Mouse (Mus musculus): ENCODE measurements around the gene Slc35a1. TPM values are rescaled to one million over a fixed set of nuclear protein-coding genes. Genes with fewer than 3 reads are reported as not detected.
A peak's percentile ranks its signal among the peaks of the same experiment; 100 is the strongest.

Slc35a1 gene
- polyA plus RNA-seq, 1 experiment, result 15.0 TPM

DNA sequence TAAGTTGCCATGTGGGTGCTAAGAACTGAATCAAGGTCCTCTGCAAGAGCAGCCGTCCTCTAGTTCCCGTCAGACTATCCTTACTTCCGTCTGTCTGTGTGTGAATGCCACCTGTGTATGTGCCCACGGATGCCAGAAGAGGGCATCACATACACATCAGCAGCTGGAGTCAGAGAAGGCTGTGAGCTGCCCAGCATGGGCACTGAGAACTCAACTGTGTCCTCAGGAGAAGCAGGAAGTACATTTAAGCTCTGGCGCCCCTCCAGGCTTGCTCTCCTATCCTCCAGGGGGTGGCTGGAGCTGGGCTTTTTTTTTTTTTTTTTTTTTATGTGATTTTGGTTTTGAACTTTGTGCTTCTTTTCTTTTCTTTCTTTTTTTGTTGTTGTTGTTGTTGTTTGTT is 6.7 kb downstream of the Slc35a1 start:
- no peak for TF ChIP-seq CEBPB (IDR thresholded peaks at IDR 0.05; ENCODE audit: insufficient read depth, poor library complexity, severe bottlenecking)
- no peak for TF ChIP-seq E2F4 (IDR thresholded peaks at IDR 0.05; ENCODE audit: insufficient read depth)
- no peak for TF ChIP-seq POLR2A (IDR thresholded peaks at IDR 0.05; ENCODE audit: insufficient read length, low read depth)
- no peak for TF ChIP-seq POLR2AphosphoS2 (IDR thresholded peaks at IDR 0.05; ENCODE audit: insufficient read length, low read depth)
- TF ChIP-seq TCF3 (IDR thresholded peaks at IDR 0.05; ENCODE audit: insufficient read length, low read depth), result no peak
- Histone ChIP-seq H3ac (ENCODE audit: control insufficient read depth, insufficient read length) (no peak overlapping the region), H3K4me2 (ENCODE audit: low read depth) (no peak overlapping the region)

DNA sequence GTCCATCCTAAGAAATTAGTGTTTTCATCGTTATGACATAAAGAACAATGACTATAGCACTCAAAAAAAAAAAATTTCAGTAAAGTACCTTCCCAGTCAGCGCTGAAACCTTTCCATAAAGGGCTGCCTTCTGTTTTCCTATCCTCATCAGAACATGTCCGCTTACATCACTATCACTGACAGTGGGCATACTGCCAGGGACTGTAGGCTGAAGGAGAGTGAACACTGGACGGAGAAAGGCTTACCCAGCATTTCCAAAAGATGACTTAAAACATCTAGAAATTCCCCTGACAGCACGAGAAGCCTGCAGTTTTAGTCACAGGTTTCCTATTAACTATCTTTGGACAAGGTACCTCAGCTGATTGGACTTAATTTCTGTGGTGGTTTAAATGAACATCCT is 13.5 kb downstream of the Slc35a1 start:
- no peaks in the 10 kb centered on the region for H3K79me2 ChIP-seq (ENCODE audit: control insufficient read depth, insufficient read depth)
- peaks cover 19% of the 10 kb centered on the region for H3K36me3 ChIP-seq (ENCODE audit: control insufficient read depth, insufficient read depth)
- TF ChIP-seq USF1 (IDR thresholded peaks at IDR 0.05; ENCODE audit: low read depth), result no peak
- TF ChIP-seq REST (IDR thresholded peaks at IDR 0.05; ENCODE audit: insufficient read depth, insufficient read length), result no peak
- no peak for TF ChIP-seq MAX (IDR thresholded peaks at IDR 0.05; ENCODE audit: low read depth)
- TF ChIP-seq TCF12 (IDR thresholded peaks at IDR 0.05; ENCODE audit: insufficient read depth, poor library complexity, severe bottlenecking), result no peak
- no peak for TF ChIP-seq TCF3 (IDR thresholded peaks at IDR 0.05; ENCODE audit: insufficient read length, low read depth)
- no peak for TF ChIP-seq POLR2AphosphoS2 (IDR thresholded peaks at IDR 0.05; ENCODE audit: insufficient read length, low read depth)
- TF ChIP-seq POLR2A (IDR thresholded peaks at IDR 0.05; ENCODE audit: insufficient read length, low read depth), result no peak
- TF ChIP-seq CEBPB (IDR thresholded peaks at IDR 0.05; ENCODE audit: insufficient read depth, poor library complexity, severe bottlenecking), result no peak
- no peak for TF ChIP-seq SRF (IDR thresholded peaks at IDR 0.05; ENCODE audit: control insufficient read depth, insufficient read length, low read depth)
- no peak for TF ChIP-seq MYOG (IDR thresholded peaks at IDR 0.05; ENCODE audit: control insufficient read depth in 1 of 3, insufficient read depth in 1 of 3, insufficient read length in 2 of 3, low read depth in 2 of 3)
- TF ChIP-seq MYOD1 (IDR thresholded peaks at IDR 0.05; ENCODE audit: control insufficient read depth in 1 of 3, insufficient read length in 2 of 3, low read depth in 2 of 3), result no peak
- TF ChIP-seq E2F4 (IDR thresholded peaks at IDR 0.05; ENCODE audit: insufficient read depth), result no peak
- no peak overlapping the region for H3K4me2 ChIP-seq (ENCODE audit: low read depth)
- no peak overlapping the region for H3ac ChIP-seq (ENCODE audit: control insufficient read depth, insufficient read length)
- no peak overlapping the region for H3K4me3 ChIP-seq
- H3K27me3 ChIP-seq (ENCODE audit: control insufficient read depth, insufficient read depth, insufficient read length), result no peaks in the 10 kb centered on the region

More for the DNA sequence above, 6.7 kb downstream of the Slc35a1 start:
- H3K79me2 ChIP-seq (ENCODE audit: control insufficient read depth, insufficient read depth), result peaks cover 1% of the 10 kb centered on the region
- no peaks in the 10 kb centered on the region for H3K27me3 ChIP-seq (ENCODE audit: control insufficient read depth, insufficient read depth, insufficient read length)
- H3K4me3 ChIP-seq, result no peak overlapping the region
- H3K36me3 ChIP-seq (ENCODE audit: control insufficient read depth, insufficient read depth), result peaks cover 8% of the 10 kb centered on the region

DNA sequence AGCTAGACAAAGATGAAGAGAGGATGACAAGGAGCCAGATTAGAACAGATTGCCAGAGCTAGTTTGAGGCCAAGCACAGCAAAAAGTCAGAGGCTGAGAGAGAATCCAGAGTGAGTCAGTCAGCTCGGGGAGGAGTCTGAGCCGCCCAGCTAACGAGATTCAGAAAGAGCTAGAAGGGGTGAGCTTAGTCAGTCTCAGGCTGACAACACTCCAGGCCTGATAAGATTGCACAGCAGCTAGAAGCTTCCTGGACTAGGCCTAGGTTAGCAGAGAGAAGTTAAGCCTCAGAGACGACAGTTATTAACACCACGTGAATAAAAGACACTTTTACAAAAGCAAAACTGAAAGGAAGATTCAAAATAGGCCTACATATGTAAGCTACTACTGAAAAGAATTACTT is 19.3 kb downstream of the Slc35a1 start:
- Histone ChIP-seq H3K4me2 (ENCODE audit: low read depth) (no peak overlapping the region), H3K4me3 (no peak overlapping the region), H3K79me2 (ENCODE audit: control insufficient read depth, insufficient read depth) (no peaks in the 10 kb centered on the region), H3K36me3 (ENCODE audit: control insufficient read depth, insufficient read depth) (peaks cover 38% of the 10 kb centered on the region), H3K27me3 (ENCODE audit: control insufficient read depth, insufficient read depth, insufficient read length) (no peaks in the 10 kb centered on the region), H3ac (ENCODE audit: control insufficient read depth, insufficient read length) (no peak overlapping the region)
- TF ChIP-seq REST (IDR thresholded peaks at IDR 0.05; ENCODE audit: insufficient read depth, insufficient read length) (no peak), TCF3 (IDR thresholded peaks at IDR 0.05; ENCODE audit: insufficient read length, low read depth) (no peak), TCF12 (IDR thresholded peaks at IDR 0.05; ENCODE audit: insufficient read depth, poor library complexity, severe bottlenecking) (no peak), CEBPB (IDR thresholded peaks at IDR 0.05; ENCODE audit: insufficient read depth, poor library complexity, severe bottlenecking) (no peak), USF1 (IDR thresholded peaks at IDR 0.05; ENCODE audit: low read depth) (no peak), SRF (IDR thresholded peaks at IDR 0.05; ENCODE audit: control insufficient read depth, insufficient read length, low read depth) (no peak), POLR2AphosphoS2 (IDR thresholded peaks at IDR 0.05; ENCODE audit: insufficient read length, low read depth) (no peak), MYOD1 (IDR thresholded peaks at IDR 0.05; ENCODE audit: control insufficient read depth in 1 of 3, insufficient read length in 2 of 3, low read depth in 2 of 3) (no peak)

DNA sequence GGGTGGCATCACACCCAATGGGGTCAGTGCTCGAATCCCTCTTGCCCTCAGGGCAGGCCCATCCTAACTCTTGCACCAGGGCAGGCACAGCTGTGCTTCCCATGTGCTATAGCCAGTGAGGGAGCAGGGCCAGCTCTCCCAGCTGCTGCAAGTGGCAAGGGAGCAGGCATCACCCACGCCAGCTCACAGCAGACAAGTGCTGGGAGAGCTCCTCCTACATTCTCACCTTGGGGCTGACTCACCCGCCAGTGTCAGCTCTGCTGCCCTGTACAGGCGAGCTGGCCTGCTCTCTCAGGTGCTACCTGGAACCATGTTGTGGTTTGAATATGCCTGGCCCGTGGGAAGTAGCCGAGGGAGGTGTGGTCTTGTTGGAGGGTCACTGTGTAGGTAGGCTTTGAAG is 25.3 kb downstream of the Slc35a1 start:
- H3K36me3 ChIP-seq (ENCODE audit: control insufficient read depth, insufficient read depth), result peaks cover 39% of the 10 kb centered on the region
- H3K4me2 ChIP-seq (ENCODE audit: low read depth), result no peak overlapping the region
- TF ChIP-seq POLR2AphosphoS2 (IDR thresholded peaks at IDR 0.05; ENCODE audit: insufficient read length, low read depth) (peak; percentile 22), MYOG (IDR thresholded peaks at IDR 0.05; ENCODE audit: control insufficient read depth in 1 of 3, insufficient read depth in 1 of 3, insufficient read length in 2 of 3, low read depth in 2 of 3) (peak in 2 of 3 experiments; percentile 29 to 39), POLR2A (IDR thresholded peaks at IDR 0.05; ENCODE audit: insufficient read length, low read depth) (no peak)
- H3K27me3 ChIP-seq (ENCODE audit: control insufficient read depth, insufficient read depth, insufficient read length), result no peaks in the 10 kb centered on the region
- no peak overlapping the region for H3ac ChIP-seq (ENCODE audit: control insufficient read depth, insufficient read length)
- H3K4me3 ChIP-seq, result no peak overlapping the region
- no peaks in the 10 kb centered on the region for H3K79me2 ChIP-seq (ENCODE audit: control insufficient read depth, insufficient read depth)

DNA sequence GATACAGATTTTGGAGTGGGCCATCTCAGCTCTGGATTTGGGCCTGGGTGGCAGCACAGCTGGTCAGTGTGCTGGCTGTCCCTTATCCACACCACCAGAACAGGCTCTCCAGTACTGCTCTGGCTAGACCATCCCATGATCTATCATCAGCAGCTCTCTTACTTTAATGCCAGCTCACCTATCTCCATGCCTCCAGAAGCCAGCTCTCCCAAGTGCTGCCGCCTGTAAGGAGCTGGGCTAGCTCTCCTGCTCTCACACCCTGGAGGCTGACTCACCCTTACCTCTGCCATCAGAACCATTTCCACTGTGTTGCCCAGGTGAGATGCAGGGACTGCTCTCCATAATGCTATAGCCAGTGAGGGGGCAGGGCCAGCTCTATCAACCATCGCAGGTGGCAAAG is 25.7 kb downstream of the Slc35a1 start:
- TF ChIP-seq E2F4 (IDR thresholded peaks at IDR 0.05; ENCODE audit: insufficient read depth) (no peak), TCF3 (IDR thresholded peaks at IDR 0.05; ENCODE audit: insufficient read length, low read depth) (no peak), CEBPB (IDR thresholded peaks at IDR 0.05; ENCODE audit: insufficient read depth, poor library complexity, severe bottlenecking) (no peak), SRF (IDR thresholded peaks at IDR 0.05; ENCODE audit: control insufficient read depth, insufficient read length, low read depth) (no peak), REST (IDR thresholded peaks at IDR 0.05; ENCODE audit: insufficient read depth, insufficient read length) (no peak), MYOD1 (IDR thresholded peaks at IDR 0.05; ENCODE audit: control insufficient read depth in 1 of 3, insufficient read length in 2 of 3, low read depth in 2 of 3) (no peak), MAX (IDR thresholded peaks at IDR 0.05; ENCODE audit: low read depth) (no peak)

More for the DNA sequence above, 25.7 kb downstream of the Slc35a1 start:
- Histone ChIP-seq H3K27me3 (ENCODE audit: control insufficient read depth, insufficient read depth, insufficient read length) (no peaks in the 10 kb centered on the region), H3ac (ENCODE audit: control insufficient read depth, insufficient read length) (no peak overlapping the region), H3K4me3 (no peak overlapping the region), H3K79me2 (ENCODE audit: control insufficient read depth, insufficient read depth) (no peaks in the 10 kb centered on the region), H3K4me2 (ENCODE audit: low read depth) (no peak overlapping the region), H3K36me3 (ENCODE audit: control insufficient read depth, insufficient read depth) (peaks cover 36% of the 10 kb centered on the region)
